Mouse (Mus musculus) liver, embryonic 12.5 days (tissue): ENCODE results near the gene Vgll4. TPM values are rescaled to one million over a fixed set of nuclear protein-coding genes. Genes with fewer than 3 reads are reported as not detected.

ENCODE experiments used
- ATAC-seq: fragments of 200-750 bp; cut with Nextera tagmentation; 2 replicates; pipeline ENCODE4 v1.8.0; 2017; ENCODE audit warnings: moderate number of reproducible peaks, mild to moderate bottlenecking, moderate library complexity
- H3K27ac ChIP-seq: fragments of 300-500 bp; sonication (generic); 2 replicates; pipeline ENCODE4 v1.5.1; 2016; ENCODE audit warnings: mild to moderate bottlenecking
- H3K27me3 ChIP-seq: fragments of 300-500 bp; sonication (generic); replicated peaks from 2 replicates; pipeline ENCODE4 v1.6.1; 2016; ENCODE audit warnings: mild to moderate bottlenecking, moderate library complexity
- H3K36me3 ChIP-seq: fragments of 300-500 bp; sonication (generic); 2 replicates; pipeline ENCODE4 v1.6.1; 2016; ENCODE audit warnings: mild to moderate bottlenecking, moderate library complexity
- H3K4me1 ChIP-seq: fragments of 300-500 bp; sonication (generic); 2 replicates; pipeline ENCODE4 v1.6.1; 2016
- H3K4me2 ChIP-seq: fragments of 300-500 bp; sonication (generic); 2 replicates; pipeline ENCODE4 v1.6.1; 2016; ENCODE audit warnings: mild to moderate bottlenecking, moderate library complexity
- H3K4me3 ChIP-seq: fragments of 300-500 bp; sonication (generic); 2 replicates; pipeline ENCODE4 v1.5.1; 2016; ENCODE audit warnings: mild to moderate bottlenecking, moderate library complexity
- H3K9ac ChIP-seq: fragments of 300-500 bp; sonication (generic); 2 replicates; pipeline ENCODE4 v1.6.1; 2016; ENCODE audit warnings: mild to moderate bottlenecking, moderate library complexity
- H3K9me3 ChIP-seq: fragments of 300-500 bp; sonication (generic); replicated peaks from 2 replicates; pipeline ENCODE4 v1.6.1; 2016; ENCODE audit warnings: mild to moderate bottlenecking, moderate library complexity
- WGBS: fragments of 180-500 bp; shearing (Covaris S2); methylation state at CpG from one replicate; pipeline ENCODE4 v1.1.7; 2016; ENCODE audit not compliant: insufficient replicate concordance; 5-methylcytosine and 5-hydroxymethylcytosine counted together
- polyA plus RNA-seq: library from polyadenylated mRNA; unstranded; fragments of >200 nt; fragmentation: Nextera tagmentation; extraction: Ambion mirVana; gene quantifications from 2 replicates; pipeline ENCODE4 v1.2.1, GENCODE M21; 2016

The Vgll4 gene
- polyA plus RNA-seq, 1 experiment from 2014 or later: 19.3 TPM

DNA sequence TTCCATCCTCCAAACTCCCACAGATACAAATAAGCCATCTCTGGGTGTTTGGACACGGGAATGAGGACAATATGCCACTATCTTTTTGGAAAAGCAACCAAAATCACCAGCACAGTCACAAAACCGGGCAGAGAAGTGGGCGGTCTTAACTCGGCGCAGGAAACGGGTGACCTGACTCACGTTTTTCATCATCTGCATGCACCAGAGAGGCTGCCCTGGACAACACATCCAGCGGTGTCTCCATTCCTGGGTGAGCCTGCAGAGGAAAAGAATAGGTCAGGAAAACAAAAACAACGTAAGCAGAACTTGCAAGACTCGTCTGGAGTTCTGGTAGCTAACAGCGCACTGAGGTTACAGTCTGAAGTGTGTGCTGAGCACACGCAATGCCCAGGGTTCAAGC lies 12.0 kb downstream of the Vgll4 start:
- Histone ChIP-seq H3K27ac (no peak overlapping the region), H3K9me3 (no peaks in the 10 kb centered on the region), H3K4me3 (no peak overlapping the region), H3K27me3 (peaks cover 15% of the 10 kb centered on the region; the same call in 1 of the 2 replicates), H3K4me2 (no peak overlapping the region), H3K4me1 (no peaks in the 10 kb centered on the region), H3K36me3 (no peaks in the 10 kb centered on the region), H3K9ac (no peak overlapping the region)
- ATAC-seq: no peak
- WGBS: 62% methylated on average over 12 of the region's 12 CpGs

- Histone ChIP-seq H3K4me2 (no peak overlapping the region), H3K4me3 (no peak overlapping the region), H3K9me3 (no peaks in the 10 kb centered on the region), H3K4me1 (no peaks in the 10 kb centered on the region), H3K27me3 (peaks cover 1% of the 10 kb centered on the region; the same call in 1 of the 2 replicates), H3K36me3 (no peaks in the 10 kb centered on the region), H3K9ac (no peak overlapping the region), H3K27ac (no peak overlapping the region)
- WGBS: 57% methylated on average over 5 of the region's 5 CpGs
- no peak for ATAC-seq
Observed at GRCm38 (mm10) chr6:114954496-114954895, 15.3 kb downstream of the Vgll4 start.

DNA sequence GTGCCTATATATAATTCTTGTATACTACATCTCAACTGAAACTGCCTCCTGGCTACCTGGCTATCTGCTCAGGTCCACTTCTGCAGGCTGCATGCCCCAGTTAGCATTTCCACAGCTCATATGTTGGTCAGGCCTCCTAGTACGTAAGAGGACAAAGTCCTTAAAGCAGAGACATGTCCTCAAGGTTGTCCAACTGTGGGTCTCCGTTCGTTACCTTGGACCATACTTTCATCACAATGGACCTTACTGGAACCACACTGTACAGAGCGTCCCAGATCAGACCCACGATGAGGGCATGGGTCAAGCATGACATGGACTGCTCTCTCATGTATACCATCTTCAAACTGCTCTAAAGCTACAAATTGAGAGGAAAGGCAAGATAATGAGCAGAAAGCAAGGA lies 16.2 kb downstream of the Vgll4 start:
- ATAC-seq: no peak
- Histone ChIP-seq H3K27ac (no peak overlapping the region), H3K4me3 (no peak overlapping the region), H3K36me3 (no peaks in the 10 kb centered on the region), H3K4me1 (no peaks in the 10 kb centered on the region), H3K9me3 (no peaks in the 10 kb centered on the region), H3K27me3 (0 out of 2 replicates have a peak, but pooled peaks cover 4% of the 10 kb centered on the region), H3K4me2 (no peak overlapping the region), H3K9ac (no peak overlapping the region)
- 76% methylated on average over 5 of the region's 5 CpGs for WGBS

- 67% methylated on average over 5 of the region's 5 CpGs for WGBS
- H3K9ac ChIP-seq: no peak overlapping the region
- no peak for ATAC-seq
- no peak overlapping the region for H3K4me3 ChIP-seq
- no peaks in the 10 kb centered on the region for H3K36me3 ChIP-seq
- H3K27ac ChIP-seq: no peak overlapping the region
- H3K27me3 ChIP-seq: 0 out of 2 replicates have a peak, but pooled peaks cover 4% of the 10 kb centered on the region
- no peak overlapping the region for H3K4me2 ChIP-seq
- no peaks in the 10 kb centered on the region for H3K9me3 ChIP-seq
- H3K4me1 ChIP-seq: no peaks in the 10 kb centered on the region
Observed at GRCm38 (mm10) chr6:114952356-114952755, 17.4 kb downstream of the Vgll4 start.

DNA sequence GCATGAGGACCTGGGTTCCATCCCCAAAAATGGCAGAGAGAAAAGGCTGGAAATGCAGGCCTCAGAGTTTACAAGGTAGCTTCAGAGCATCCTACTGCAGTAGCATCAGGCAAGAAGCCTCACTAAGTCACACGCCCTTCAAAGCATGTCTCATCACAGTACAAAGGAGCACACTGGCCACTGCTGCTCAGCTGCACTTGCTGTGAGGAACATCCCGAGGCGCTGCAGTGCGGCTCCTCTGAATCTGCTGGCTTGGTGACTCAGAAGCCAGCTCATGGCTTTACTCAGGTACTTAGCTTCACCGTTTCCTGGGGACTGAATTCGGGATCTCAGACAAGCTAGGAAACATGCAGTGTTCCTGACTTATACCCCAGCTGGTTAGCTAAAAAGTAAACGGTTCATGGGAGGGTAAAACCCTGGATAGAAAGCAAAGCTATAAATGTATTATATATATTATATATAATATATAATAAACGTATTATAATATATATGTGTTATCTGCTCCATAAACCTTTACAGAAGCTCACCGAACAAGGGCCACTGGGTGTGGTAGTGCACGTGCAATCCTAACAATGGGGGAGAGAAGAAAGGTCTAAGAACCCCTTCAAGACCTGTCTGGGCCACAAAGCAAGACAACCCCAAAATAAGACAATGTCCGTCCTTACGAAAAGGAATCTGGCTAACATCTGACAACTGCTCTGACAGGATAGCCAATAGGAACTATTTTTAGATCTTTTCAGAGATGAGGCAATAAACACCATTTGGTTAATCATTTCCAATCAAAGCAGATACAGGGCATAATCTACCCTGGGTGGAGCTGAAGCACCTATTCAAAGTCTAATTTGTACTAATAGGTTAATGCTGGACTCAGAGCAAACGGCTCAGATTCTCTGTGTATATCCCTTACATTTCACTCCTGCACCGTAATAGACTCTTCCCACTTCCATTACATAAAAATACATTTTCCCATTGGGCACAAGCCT lies 25.0 kb downstream of the Vgll4 start:
- no peak overlapping the region for H3K27ac ChIP-seq
- no peak overlapping the region for H3K9ac ChIP-seq
- no peak for ATAC-seq
- 68% methylated on average over 14 of the region's 14 CpGs for WGBS
- H3K36me3 ChIP-seq: no peaks in the 10 kb centered on the region
- H3K4me3 ChIP-seq: no peak overlapping the region
- H3K9me3 ChIP-seq: no peaks in the 10 kb centered on the region
- no peak overlapping the region for H3K4me2 ChIP-seq
- 0 out of 2 replicates have a peak, but pooled peaks cover 4% of the 10 kb centered on the region for H3K27me3 ChIP-seq
- no peaks in the 10 kb centered on the region for H3K4me1 ChIP-seq

- Histone ChIP-seq H3K27ac (no peak overlapping the region), H3K27me3 (peaks cover 3% of the 10 kb centered on the region; the same call in 1 of the 2 replicates), H3K4me3 (no peak overlapping the region), H3K4me1 (no peaks in the 10 kb centered on the region), H3K4me2 (no peak overlapping the region), H3K9me3 (no peaks in the 10 kb centered on the region), H3K9ac (no peak overlapping the region), H3K36me3 (no peaks in the 10 kb centered on the region)
- 74% methylated on average over 8 of the region's 8 CpGs for WGBS
- ATAC-seq: no peak
Observed at GRCm38 (mm10) chr6:114941201-114941849, 28.5 kb downstream of the Vgll4 start.

DNA sequence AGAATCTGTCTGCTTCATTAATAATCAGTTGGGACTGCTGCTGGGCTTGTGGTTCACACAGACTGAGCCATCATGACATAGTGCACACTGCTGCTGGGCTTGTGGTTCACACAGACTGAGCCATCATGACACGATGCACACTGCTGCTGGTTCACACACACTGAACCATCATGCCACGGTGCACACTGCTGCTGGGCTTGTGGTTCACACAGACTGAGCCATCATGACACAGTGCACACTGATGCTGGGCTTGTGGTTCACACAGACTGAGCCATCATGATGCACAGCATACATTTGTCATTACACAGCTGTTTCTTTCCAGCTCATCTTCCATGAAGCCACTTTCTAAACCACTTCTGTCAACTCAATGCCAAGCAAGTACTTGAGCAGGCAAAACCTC lies 30.1 kb downstream of the Vgll4 start:
- no peak for ATAC-seq
- Histone ChIP-seq H3K4me3 (no peak overlapping the region), H3K9ac (no peak overlapping the region), H3K4me2 (no peak overlapping the region), H3K36me3 (no peaks in the 10 kb centered on the region), H3K4me1 (no peaks in the 10 kb centered on the region), H3K27me3 (peaks cover 6% of the 10 kb centered on the region; the same call in 1 of the 2 replicates), H3K27ac (no peak overlapping the region), H3K9me3 (no peaks in the 10 kb centered on the region)
- WGBS: 59% methylated on average over 2 of the region's 2 CpGs

- 58% methylated on average over 5 of the region's 5 CpGs for WGBS
- Histone ChIP-seq H3K27me3 (peaks cover 6% of the 10 kb centered on the region; the same call in 1 of the 2 replicates), H3K36me3 (no peaks in the 10 kb centered on the region), H3K4me3 (no peak overlapping the region), H3K27ac (no peak overlapping the region), H3K9ac (no peak overlapping the region), H3K4me1 (no peaks in the 10 kb centered on the region), H3K9me3 (no peaks in the 10 kb centered on the region), H3K4me2 (no peak overlapping the region)
- ATAC-seq: no peak
Observed at GRCm38 (mm10) chr6:114936941-114937313, 32.9 kb downstream of the Vgll4 start.

- H3K27me3 ChIP-seq: peaks cover 6% of the 10 kb centered on the region; the same call in 1 of the 2 replicates
- H3K9me3 ChIP-seq: no peaks in the 10 kb centered on the region
- no peaks in the 10 kb centered on the region for H3K36me3 ChIP-seq
- no peak overlapping the region for H3K4me2 ChIP-seq
- H3K4me1 ChIP-seq: no peaks in the 10 kb centered on the region
- H3K4me3 ChIP-seq: no peak overlapping the region
- no peak for ATAC-seq
- no peak overlapping the region for H3K9ac ChIP-seq
- WGBS: 74% methylated on average over 19 of the region's 19 CpGs
- H3K27ac ChIP-seq: no peak overlapping the region
Observed at GRCm38 (mm10) chr6:114936297-114936940, 33.4 kb downstream of the Vgll4 start.

DNA sequence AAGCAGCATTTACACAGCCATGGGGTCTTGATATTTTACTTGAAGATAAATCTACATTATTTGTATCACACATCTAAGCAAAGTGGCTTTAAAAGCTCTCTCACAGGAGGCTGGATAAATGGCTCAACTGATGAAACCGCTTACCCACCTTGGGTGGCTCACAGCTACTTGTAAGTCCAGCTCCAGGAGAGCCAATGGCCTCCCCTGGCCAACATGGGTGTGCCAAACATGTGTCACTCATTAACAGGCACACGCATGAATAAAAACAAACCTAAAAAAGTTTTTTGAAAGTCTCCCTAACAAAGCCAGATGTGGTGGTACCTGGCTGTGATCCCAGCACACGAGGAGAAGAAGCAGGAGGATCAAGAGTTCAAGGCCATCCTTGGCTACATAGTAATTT lies 34.4 kb downstream of the Vgll4 start:
- H3K27ac ChIP-seq: no peak overlapping the region
- no peak overlapping the region for H3K9ac ChIP-seq
- no peak for ATAC-seq
- no peaks in the 10 kb centered on the region for H3K4me1 ChIP-seq
- H3K4me3 ChIP-seq: no peak overlapping the region
- no peak overlapping the region for H3K4me2 ChIP-seq
- no peaks in the 10 kb centered on the region for H3K9me3 ChIP-seq
- H3K36me3 ChIP-seq: no peaks in the 10 kb centered on the region
- 66% methylated on average over 3 of the region's 3 CpGs for whole genome bisulfite sequencing
- H3K27me3 ChIP-seq: peaks cover 10% of the 10 kb centered on the region

- 74% methylated on average over 11 of the region's 11 CpGs for WGBS
- no peak overlapping the region for H3K4me2 ChIP-seq
- H3K4me3 ChIP-seq: no peak overlapping the region
- peaks cover 12% of the 10 kb centered on the region for H3K27me3 ChIP-seq
- no peak overlapping the region for H3K27ac ChIP-seq
- H3K9me3 ChIP-seq: no peaks in the 10 kb centered on the region
- ATAC-seq: no peak
- H3K36me3 ChIP-seq: no peaks in the 10 kb centered on the region
- H3K9ac ChIP-seq: no peak overlapping the region
- peaks cover 4% of the 10 kb centered on the region; the same call in 1 of the 2 replicates for H3K4me1 ChIP-seq
Observed at GRCm38 (mm10) chr6:114934045-114934444, 35.7 kb downstream of the Vgll4 start.

DNA sequence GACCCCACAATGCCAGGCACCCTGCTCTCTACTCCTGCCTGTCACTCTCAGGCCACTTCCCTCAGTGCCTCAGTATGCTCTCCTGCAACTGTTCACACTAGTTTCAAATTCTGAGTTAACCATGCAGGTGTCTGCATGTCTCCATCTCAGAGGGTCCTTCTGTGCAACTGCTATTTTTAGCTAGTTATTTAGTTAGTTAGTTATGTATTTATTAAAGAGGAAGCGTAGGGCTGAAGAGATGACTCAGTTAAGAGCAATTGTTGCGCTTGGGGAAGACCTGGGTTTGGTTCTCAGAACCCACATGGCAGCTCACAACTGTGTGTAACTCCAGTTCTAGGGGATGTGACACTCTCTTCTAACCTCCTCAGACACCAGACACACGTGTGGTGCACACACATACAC lies 36.8 kb downstream of the Vgll4 start:
- Histone ChIP-seq H3K27me3 (peaks cover 12% of the 10 kb centered on the region), H3K4me1 (peaks cover 4% of the 10 kb centered on the region; the same call in 1 of the 2 replicates), H3K36me3 (no peaks in the 10 kb centered on the region), H3K27ac (no peak overlapping the region), H3K9me3 (no peaks in the 10 kb centered on the region), H3K4me3 (no peak overlapping the region), H3K9ac (no peak overlapping the region), H3K4me2 (no peak overlapping the region)
- 63% methylated on average over 3 of the region's 3 CpGs for WGBS
- no peak for ATAC-seq
